Mouse (Mus musculus) hindbrain, embryonic 13.5 days (tissue): Measurements from ENCODE around the gene Ccdc9. TPM values are rescaled to one million over a fixed set of nuclear protein-coding genes. Genes with fewer than 3 reads are reported as not detected.
"Not testable (repeated sequence)": the region's sequence is repeated elsewhere in the genome, so short reads cannot be mapped to it uniquely, and the experiment has no call there.

ENCODE experiments used
- ATAC-seq: fragments of 200-750 bp; cut with Nextera tagmentation; 2 replicates; pipeline ENCODE4 v1.8.0; 2017; ENCODE audit warnings: moderate TSS enrichment; ENCODE audit not compliant: low FRiP score
- H3K27ac ChIP-seq: fragments of 300-500 bp; sonication (generic); 2 replicates; pipeline ENCODE4 v1.5.1; 2015; ENCODE audit warnings: inconsistent platforms, mild to moderate bottlenecking, moderate library complexity
- H3K27me3 ChIP-seq: fragments of 300-500 bp; sonication (generic); 2 replicates; pipeline ENCODE4 v1.6.1; 2015; ENCODE audit warnings: mild to moderate bottlenecking, inconsistent platforms
- H3K36me3 ChIP-seq: fragments of 300-500 bp; sonication (generic); 2 replicates; pipeline ENCODE4 v1.6.1; 2015; ENCODE audit warnings: mild to moderate bottlenecking, inconsistent platforms
- H3K4me1 ChIP-seq: fragments of 300-500 bp; sonication (generic); replicated peaks from 2 replicates; pipeline ENCODE4 v1.6.1; 2015; ENCODE audit warnings: inconsistent platforms
- H3K4me2 ChIP-seq: fragments of 300-500 bp; sonication (generic); 2 replicates; pipeline ENCODE4 v1.6.1; 2015; ENCODE audit warnings: inconsistent platforms, mild to moderate bottlenecking, moderate library complexity
- H3K4me3 ChIP-seq: fragments of 300-500 bp; sonication (generic); 2 replicates; pipeline ENCODE4 v1.5.1; 2015; ENCODE audit warnings: mild to moderate bottlenecking, inconsistent platforms
- H3K9ac ChIP-seq: fragments of 300-500 bp; sonication (generic); 2 replicates; pipeline ENCODE4 v1.6.1; 2015; ENCODE audit warnings: mild to moderate bottlenecking, inconsistent platforms
- H3K9me3 ChIP-seq: fragments of 300-500 bp; sonication (generic); 2 replicates; pipeline ENCODE4 v1.6.1; 2016; ENCODE audit warnings: inconsistent platforms
- WGBS: fragments of 180-500 bp; shearing (Covaris S2); methylation state at CpG from one replicate; pipeline ENCODE4 v1.1.7; 2015; 5-methylcytosine and 5-hydroxymethylcytosine counted together
- polyA plus RNA-seq: library from polyadenylated mRNA; unstranded; fragments of >200 nt; fragmentation: Nextera tagmentation; extraction: Ambion mirVana; gene quantifications from 2 replicates; pipeline ENCODE4 v1.2.1, GENCODE M21; 2015

Gene Ccdc9
- polyA plus RNA-seq, 1 experiment from 2014 or later: 23.9 TPM

DNA sequence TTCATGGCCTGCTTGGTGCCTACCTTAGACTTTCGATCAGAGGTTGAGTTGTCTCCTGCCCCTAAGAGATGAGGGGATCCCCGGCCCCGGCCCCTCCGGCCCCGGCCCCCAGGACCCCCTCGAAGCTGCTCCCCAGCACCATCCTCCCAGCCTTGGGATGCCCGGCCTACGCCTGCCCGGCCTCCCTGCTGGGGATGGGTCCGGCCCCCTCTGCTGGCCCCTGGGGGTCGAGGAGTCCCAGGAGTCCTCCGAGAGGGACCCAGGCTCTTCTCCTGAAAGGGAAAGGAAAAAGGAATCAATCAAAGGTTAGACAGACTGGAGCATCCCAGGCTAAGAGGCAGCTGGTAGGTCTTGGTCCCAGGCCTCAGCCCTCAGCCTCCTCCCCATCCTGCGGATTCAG is 4.3 kb downstream of the Ccdc9 start:
- ATAC-seq: no peak
- 88% methylated on average over 13 of the region's 13 CpGs for WGBS
- no peaks in the 10 kb centered on the region for H3K9me3 ChIP-seq

DNA sequence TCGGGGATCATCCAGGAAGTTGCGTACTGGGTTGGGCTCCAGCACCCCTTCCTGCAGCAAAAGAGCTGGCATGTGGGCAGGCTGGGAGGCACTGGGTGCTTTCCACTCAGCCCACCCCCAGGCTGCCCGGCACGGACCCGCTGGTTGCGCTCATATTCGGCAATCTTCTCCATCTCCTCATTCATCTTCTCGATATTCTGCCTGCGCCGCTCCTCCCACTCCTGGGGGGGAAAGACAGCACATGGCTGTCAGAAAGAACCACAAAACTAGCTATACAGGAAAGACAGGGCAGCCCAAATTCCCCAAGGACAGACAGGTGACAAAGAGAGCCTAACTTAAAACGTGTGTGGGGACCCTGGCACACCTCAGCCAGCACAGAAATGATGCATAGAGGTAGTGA is 5.9 kb downstream of the Ccdc9 start:
- H3K9me3 ChIP-seq: no peaks in the 10 kb centered on the region
- H3K27ac ChIP-seq: no peak overlapping the region
- H3K4me2 ChIP-seq: no peak overlapping the region
- peaks cover 80% of the 10 kb centered on the region for H3K36me3 ChIP-seq
- ATAC-seq: no peak
- H3K27me3 ChIP-seq: peaks cover 8% of the 10 kb centered on the region; the same call in 1 of the 2 replicates
- no peak overlapping the region for H3K9ac ChIP-seq
- H3K4me3 ChIP-seq: no peak overlapping the region
- WGBS: 94% methylated on average over 11 of the region's 11 CpGs
- H3K4me1 ChIP-seq: peaks cover 7% of the 10 kb centered on the region

More for the DNA sequence above, 4.3 kb downstream of the Ccdc9 start:
- no peak overlapping the region for H3K27ac ChIP-seq
- no peak overlapping the region for H3K9ac ChIP-seq
- no peaks in the 10 kb centered on the region for H3K27me3 ChIP-seq
- no peak overlapping the region for H3K4me3 ChIP-seq
- H3K4me2 ChIP-seq: no peak overlapping the region
- peaks cover 10% of the 10 kb centered on the region for H3K4me1 ChIP-seq
- H3K36me3 ChIP-seq: peaks cover 64% of the 10 kb centered on the region

DNA sequence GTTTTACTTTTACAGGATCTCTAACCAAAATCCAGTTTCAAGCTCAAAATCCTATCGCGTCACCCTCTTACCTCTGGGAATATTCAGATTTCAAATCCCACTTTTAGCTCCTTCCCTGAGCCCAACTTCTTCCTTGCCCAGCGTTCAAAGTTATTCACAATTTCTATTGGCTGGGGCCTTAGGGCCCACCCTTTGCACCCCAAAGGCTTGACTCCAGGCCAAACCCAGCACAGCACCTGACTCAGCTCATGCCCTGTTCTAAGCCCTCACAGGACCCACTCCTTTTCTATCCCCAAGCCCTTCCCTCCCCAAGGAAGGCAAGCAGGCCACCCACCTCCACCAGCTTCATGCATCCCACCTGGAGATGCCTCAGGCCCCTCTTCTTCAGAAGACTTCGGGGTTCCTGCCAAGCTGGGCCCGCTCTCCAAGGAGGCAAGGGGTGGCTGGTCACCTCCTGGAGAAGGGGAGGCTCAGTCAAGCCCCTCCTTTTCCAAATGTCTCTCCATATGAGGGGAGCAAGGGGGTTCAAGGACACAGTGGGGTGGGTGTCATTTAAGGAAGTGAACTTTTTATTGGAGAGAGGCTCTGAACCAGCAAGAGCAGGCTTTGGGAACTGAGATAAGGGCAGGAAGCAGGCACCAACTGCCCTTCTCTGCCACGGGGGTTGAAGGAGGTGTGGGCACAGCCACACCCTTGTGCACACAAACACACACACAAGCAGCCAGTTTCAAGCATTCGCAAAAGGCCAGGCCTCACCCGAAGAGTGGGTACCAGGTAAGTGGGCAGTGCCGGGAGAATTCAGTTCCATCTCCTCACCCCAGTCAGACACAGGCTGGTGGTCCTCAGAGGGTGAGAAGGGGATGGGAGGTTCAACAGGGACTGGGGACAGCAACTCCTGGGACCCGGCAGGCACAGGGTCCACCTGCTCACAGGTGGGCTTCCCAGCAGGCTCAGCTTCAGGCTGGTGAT is 11.4 kb downstream of the Ccdc9 start:
- no peaks in the 10 kb centered on the region for H3K9me3 ChIP-seq
- H3K4me1 ChIP-seq: peaks cover 36% of the 10 kb centered on the region
- H3K9ac ChIP-seq: peak overlapping the region; percentile 90; the same call in 1 of the 2 replicates
- H3K4me3 ChIP-seq: no peak overlapping the region
- peaks cover 16% of the 10 kb centered on the region; the same call in 1 of the 2 replicates for H3K27me3 ChIP-seq
- 90% methylated on average over 10 of the region's 10 CpGs for WGBS
- H3K4me2 ChIP-seq: no peak overlapping the region
- H3K27ac ChIP-seq: no peak overlapping the region
- peaks cover 49% of the 10 kb centered on the region for H3K36me3 ChIP-seq
- no peak for ATAC-seq

DNA sequence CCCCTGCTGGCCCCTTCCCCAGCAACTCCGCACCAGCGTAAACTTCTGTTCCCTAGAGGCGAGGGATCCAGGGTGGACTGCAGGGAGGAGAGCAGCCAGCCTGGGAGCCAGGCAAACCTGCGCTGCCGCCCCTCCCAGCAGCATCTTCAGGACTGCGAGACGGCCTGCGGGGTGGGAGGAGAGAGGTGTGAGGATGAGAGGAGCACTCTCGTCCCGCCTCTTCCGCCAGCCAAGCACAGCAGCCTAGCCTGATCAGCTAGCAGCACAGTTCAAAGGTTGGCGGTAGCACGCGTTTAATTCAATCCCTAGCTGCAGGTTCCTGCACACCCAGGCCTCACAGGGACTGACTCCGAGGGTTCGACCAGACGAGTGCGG is 12.8 kb downstream of the Ccdc9 start:
- H3K9ac ChIP-seq: peak overlapping the region; percentile 90
- peak overlapping the region; percentile 96 for H3K27ac ChIP-seq
- H3K4me1 ChIP-seq: peaks cover 39% of the 10 kb centered on the region
- peaks cover 16% of the 10 kb centered on the region; the same call in 1 of the 2 replicates for H3K27me3 ChIP-seq
- H3K4me3 ChIP-seq: peak overlapping the region; percentile 81
- H3K4me2 ChIP-seq: peak overlapping the region; percentile 84
- peak; percentile 74 for ATAC-seq
- H3K9me3 ChIP-seq: no peaks in the 10 kb centered on the region
- WGBS: under 1% methylated on average over 18 of the region's 18 CpGs
- H3K36me3 ChIP-seq: peaks cover 40% of the 10 kb centered on the region

DNA sequence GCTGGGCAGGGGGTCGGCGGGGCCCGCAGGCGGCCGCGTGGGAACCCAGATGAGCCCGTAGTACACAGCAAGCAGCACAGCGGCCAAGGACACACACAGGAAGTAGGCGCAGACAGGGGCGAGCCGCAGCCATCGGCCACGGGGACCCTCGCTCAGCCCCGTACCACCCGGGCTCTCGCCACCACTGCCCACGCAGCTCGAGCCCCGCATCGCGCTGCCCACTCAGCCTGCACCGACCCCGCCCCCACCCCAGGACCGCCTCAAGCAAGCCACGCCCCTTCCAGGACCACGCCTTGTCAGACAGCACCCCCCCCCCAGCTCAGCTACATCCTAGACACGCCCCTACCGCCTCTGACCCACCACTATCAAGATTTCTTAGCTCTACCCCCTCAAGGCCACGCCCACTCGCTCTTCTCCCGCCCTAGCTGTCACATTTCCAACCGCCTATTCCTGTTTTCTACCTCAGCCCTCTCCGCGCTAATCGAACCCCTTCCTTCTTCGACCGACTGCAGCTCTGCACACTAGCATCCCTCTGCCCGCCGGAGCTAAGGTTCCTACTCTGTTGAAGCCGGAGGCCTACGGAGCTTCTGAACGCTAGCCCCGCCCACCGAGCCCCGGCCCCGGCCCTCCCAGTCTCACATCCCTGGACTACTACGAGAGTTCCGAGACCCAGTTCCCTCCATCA is 13.4 kb downstream of the Ccdc9 start, which contains the start of gene Inafm1:
TSS of gene Inafm1 (minus strand) at position 537 of the 685 bp plus-strand sequence.
- ATAC-seq: peak; percentile 88

DNA sequence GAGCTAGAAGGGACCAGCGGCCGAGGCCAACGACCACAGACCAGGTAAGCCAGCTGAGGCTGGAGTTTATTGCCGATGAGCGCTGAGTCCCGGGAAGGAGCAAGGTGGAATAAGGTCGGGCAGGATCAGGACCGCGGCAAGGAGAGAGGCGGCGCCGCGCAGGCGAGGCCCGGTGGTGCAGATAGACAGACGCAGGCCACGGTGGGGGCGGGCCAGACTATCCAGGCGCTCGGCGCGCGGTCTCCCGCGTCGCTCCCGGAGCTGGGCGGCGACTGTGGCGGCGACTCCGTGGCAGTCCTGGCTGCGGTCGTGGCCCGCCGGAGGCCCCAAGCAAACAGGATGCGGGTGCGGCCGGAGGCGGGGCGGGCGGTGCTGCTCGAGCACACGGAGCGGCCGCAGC is 13.9 kb downstream of the Ccdc9 start:
- Histone ChIP-seq H3K4me3 (peak overlapping the region; percentile 81), H3K9me3 (no peaks in the 10 kb centered on the region), H3K4me1 (peaks cover 39% of the 10 kb centered on the region), H3K27ac (peak overlapping the region; percentile 96), H3K9ac (peak overlapping the region; percentile 90), H3K4me2 (peak overlapping the region; percentile 84), H3K27me3 (peaks cover 16% of the 10 kb centered on the region; the same call in 1 of the 2 replicates), H3K36me3 (peaks cover 29% of the 10 kb centered on the region)
- ATAC-seq: peak; percentile 74
- 0% methylated on average over 38 of the region's 46 CpGs for WGBS

More for the DNA sequence above, 13.4 kb downstream of the Ccdc9 start, which contains the start of gene Inafm1:
- peaks cover 34% of the 10 kb centered on the region for H3K36me3 ChIP-seq
- H3K4me3 ChIP-seq: peak within 1 kb of the TSS; percentile 81
- H3K4me2 ChIP-seq: peak within 1 kb of the TSS; percentile 84
- peaks cover 16% of the 10 kb centered on the region; the same call in 1 of the 2 replicates for H3K27me3 ChIP-seq
- peak within 1 kb of the TSS; percentile 96 for H3K27ac ChIP-seq
- H3K9me3 ChIP-seq: no peaks in the 10 kb centered on the region
- H3K4me1 ChIP-seq: peaks cover 39% of the 10 kb centered on the region
- WGBS: under 1% methylated on average over 31 of the region's 49 CpGs
- H3K9ac ChIP-seq: peak within 1 kb of the TSS; percentile 90

DNA sequence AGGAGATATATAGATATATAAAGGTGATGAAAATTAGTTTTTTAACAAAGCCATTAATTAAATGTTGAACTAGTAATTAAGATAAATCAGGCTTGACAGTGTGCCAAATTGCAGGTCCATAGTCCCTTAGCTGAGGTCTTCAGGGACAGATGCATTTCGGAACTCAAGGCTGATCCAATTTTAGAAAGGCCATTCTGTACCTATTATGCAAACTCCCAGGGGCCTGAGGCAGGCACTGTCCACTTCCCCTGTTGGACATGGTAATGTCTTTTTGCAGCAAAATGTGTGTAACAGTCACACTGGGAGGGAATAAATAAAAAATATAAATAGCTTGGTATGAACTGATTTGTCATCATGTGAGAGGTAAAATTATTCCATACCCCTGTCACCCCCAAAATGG is 15.5 kb downstream of the Ccdc9 start:
- Histone ChIP-seq H3K9me3 (no peaks in the 10 kb centered on the region), H3K4me2 (peak overlapping the region; percentile 84), H3K4me1 (peaks cover 39% of the 10 kb centered on the region), H3K4me3 (no peak overlapping the region; the same call in 1 of the 2 replicates), H3K27ac (no peak overlapping the region), H3K9ac (peak overlapping the region; percentile 90; the same call in 1 of the 2 replicates), H3K36me3 (peaks cover 14% of the 10 kb centered on the region), H3K27me3 (peaks cover 12% of the 10 kb centered on the region; the same call in 1 of the 2 replicates)
- no peak for ATAC-seq
- 49% methylated on average over 1 of the region's 1 CpGs for WGBS

DNA sequence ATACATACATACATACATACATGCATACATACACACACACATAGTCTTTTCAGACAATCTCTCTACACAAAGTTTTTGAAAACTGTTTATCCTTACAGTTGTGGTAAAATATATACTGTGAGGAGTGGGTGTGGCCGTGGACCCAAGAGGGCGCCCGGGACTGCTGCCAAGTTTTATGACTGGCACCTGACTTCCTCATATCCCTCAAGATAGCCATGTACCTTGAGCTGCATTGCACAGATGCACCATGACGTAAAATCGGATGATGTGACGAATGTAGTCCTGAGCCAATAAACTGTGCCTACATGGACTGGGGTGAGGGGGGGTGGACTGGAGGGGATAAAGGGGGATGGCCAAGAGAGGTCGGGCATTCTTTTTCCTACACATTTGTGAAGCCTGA is 20.0 kb downstream of the Ccdc9 start:
- not testable (repeated sequence) for H3K27me3 ChIP-seq, ATAC-seq, H3K4me2 ChIP-seq, H3K9me3 ChIP-seq, H3K9ac ChIP-seq, H3K36me3 ChIP-seq, H3K4me3 ChIP-seq, H3K27ac ChIP-seq
- WGBS: 86% methylated on average over 7 of the region's 7 CpGs
- peaks cover 17% of the 10 kb centered on the region for H3K4me1 ChIP-seq

DNA sequence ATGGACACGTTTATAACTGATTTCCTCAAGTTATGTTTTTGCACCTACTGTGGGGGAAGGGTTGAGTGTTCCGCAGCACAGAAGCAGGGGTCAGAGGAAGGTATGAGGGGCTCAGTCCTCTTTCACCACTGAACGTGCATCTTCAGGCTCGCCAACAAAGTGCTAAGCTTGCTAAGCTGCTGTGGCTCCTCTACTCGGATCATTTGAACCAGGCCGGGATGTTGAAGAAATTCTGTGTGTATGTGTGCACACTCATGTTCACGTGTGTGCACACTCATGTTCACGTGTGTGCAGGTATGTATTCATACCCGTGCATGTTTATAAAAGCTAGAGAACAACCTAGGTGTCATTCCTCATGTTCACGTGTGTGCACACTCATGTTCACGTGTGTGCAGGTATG is 20.7 kb downstream of the Ccdc9 start:
- 89% methylated on average over 11 of the region's 11 CpGs for WGBS
- Histone ChIP-seq H3K9me3 (no peaks in the 10 kb centered on the region), H3K27ac (no peak overlapping the region), H3K4me1 (peaks cover 9% of the 10 kb centered on the region), H3K4me2 (no peak overlapping the region), H3K27me3 (no peaks in the 10 kb centered on the region; the same call in 1 of the 2 replicates), H3K4me3 (no peak overlapping the region), H3K9ac (no peak overlapping the region), H3K36me3 (no peaks in the 10 kb centered on the region; the same call in 1 of the 2 replicates)
- no peak for ATAC-seq

DNA sequence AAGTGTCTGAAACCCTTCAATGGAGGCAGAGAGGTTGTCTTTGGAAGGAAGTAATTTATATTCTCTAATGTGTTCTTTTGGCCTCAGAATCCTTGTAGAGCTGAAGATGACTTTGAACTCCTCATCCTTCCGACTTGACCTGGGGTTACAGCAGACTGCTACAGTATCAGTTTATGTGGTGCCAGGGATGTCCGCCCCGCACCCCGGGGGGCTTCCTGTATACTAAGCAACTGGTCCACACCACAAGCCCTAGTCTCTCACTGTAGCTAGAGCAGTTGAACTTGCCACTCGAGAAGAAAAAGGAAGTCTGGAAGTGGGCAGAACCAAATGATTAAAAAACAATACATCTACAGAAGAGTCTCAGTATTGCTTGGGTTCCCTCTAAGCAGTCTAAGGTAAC is 22.8 kb downstream of the Ccdc9 start:
- Histone ChIP-seq H3K9me3 (no peaks in the 10 kb centered on the region), H3K36me3 (no peaks in the 10 kb centered on the region; the same call in 1 of the 2 replicates), H3K4me1 (no peaks in the 10 kb centered on the region), H3K4me3 (no peak overlapping the region), H3K27ac (no peak overlapping the region), H3K9ac (no peak overlapping the region), H3K27me3 (peaks cover under 1% of the 10 kb centered on the region; the same call in 1 of the 2 replicates), H3K4me2 (no peak overlapping the region)
- 89% methylated on average over 5 of the region's 5 CpGs for WGBS
- ATAC-seq: no peak

DNA sequence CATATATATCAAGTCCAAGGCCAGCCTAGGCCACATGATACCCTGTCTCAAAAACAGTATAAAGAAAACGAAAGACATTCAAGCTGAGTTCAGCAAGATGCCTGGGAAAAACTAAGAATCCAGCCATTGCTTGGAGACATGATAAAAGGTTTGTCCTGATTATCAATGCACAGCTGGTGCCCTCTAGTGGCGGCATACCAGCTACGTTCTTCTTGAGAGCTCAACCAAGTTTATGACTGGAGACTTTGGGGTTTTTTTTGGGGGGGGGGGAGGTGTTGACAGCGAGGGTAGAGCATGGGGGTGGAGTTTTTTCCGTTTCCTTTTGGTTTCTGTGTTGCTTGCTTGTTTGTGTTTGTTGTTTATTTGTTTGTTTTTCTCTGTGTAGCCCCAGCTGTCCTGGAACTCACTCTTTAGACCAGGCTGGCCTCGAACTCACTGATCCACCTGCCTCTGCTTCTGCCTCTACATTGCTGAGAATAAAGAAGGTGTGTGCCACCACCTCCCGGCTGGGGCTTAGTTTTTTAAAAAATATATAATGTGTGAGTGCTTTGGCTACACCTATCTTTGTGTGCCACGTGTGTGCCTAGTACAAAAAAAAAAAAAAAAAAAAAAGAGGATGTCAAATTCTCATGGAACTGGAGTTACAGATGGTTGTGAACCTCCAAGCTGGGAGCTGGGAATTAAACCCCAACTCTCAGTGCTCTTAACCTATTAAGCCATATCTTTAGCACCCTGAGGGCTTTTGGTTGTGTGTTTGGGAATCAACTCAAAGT is 23.4 kb downstream of the Ccdc9 start:
- Histone ChIP-seq H3K4me2 (no peak overlapping the region), H3K27me3 (peaks cover 5% of the 10 kb centered on the region; the same call in 1 of the 2 replicates), H3K9ac (no peak overlapping the region), H3K9me3 (no peaks in the 10 kb centered on the region), H3K27ac (no peak overlapping the region), H3K4me3 (no peak overlapping the region), H3K4me1 (no peaks in the 10 kb centered on the region), H3K36me3 (no peaks in the 10 kb centered on the region; the same call in 1 of the 2 replicates)
- ATAC-seq: no peak
- 31% methylated on average over 8 of the region's 8 CpGs for WGBS
